15 mouse cellular contexts compared by ENCODE assay signal in genomic region chr5:115014570-115014969, GRCm38 (mm10). TPM values are rescaled to one million over a fixed set of nuclear protein-coding genes. Genes with fewer than 3 reads are reported as not detected.
DNase-seq lines count a peak whose midpoint lies in the region; ATAC-seq and TF ChIP-seq lines count a peak whose summit lies in the region.
"Had no signal": no experiment of that assay in that cellular context is flagged by ENCODE, and none has a peak within 500 bp of the region (broad histone marks: within the 10 kb centered on the region; RNA-seq: fewer than 3 reads in every experiment).

No protein-coding gene starts in this region.

- peaks cover 38% of the 10 kb centered on the region for H3K4me1 ChIP-seq in forebrain, embryonic 12.5 days
- H3K4me1 ChIP-seq in forebrain, postnatal 0 days (ENCODE audit: insufficient read depth): peaks cover 11% of the 10 kb centered on the region; the same call in 1 of the 2 replicates
- peaks cover 23% of the 10 kb centered on the region for H3K4me1 ChIP-seq in midbrain, embryonic 11.5 days (ENCODE audit: control insufficient read depth, insufficient read depth, low read length)
- H3K4me1 ChIP-seq in midbrain, embryonic 10.5 days: peaks cover 40% of the 10 kb centered on the region
- H3K4me1 ChIP-seq in heart, embryonic 16.5 days (ENCODE audit: control insufficient read depth, insufficient read depth, low read length): peaks cover 57% of the 10 kb centered on the region

- DNase-seq in forebrain, postnatal 0 days: no peak
- peak; percentile 54 for DNase-seq in midbrain, embryonic 11.5 days (ENCODE audit: low spot score, missing footprints)
- DNase-seq in midbrain, embryonic 10.5 days (ENCODE audit: low spot score): no peak
- peak; percentile 31 for DNase-seq in lung, postnatal 36 days
- DNase-seq in cerebellum, adult 8-10 months: no peak
- DNase-seq: cerebellum, postnatal 14 days; layer of hippocampus, postnatal 36 days had no signal

- no peak for TF ChIP-seq CTCF in forebrain, postnatal 0 days (IDR thresholded peaks at IDR 0.05; ENCODE audit: low read depth)

- ATAC-seq in forebrain, embryonic 12.5 days (ENCODE audit: low FRiP score): no peak
- no peak for ATAC-seq in forebrain, postnatal 0 days
- no peak for ATAC-seq in midbrain, embryonic 11.5 days (ENCODE audit: low FRiP score)
- ATAC-seq in heart, embryonic 16.5 days (replicated peaks; ENCODE audit: extremely low read depth, insufficient read depth, low FRiP score): no peak
- no peak for ATAC-seq in activated CD4-positive, CD25-positive, alpha-beta regulatory T cell, adult 4 months
- ATAC-seq: Patski had no signal

- no peaks in the 10 kb centered on the region for H3K9me3 ChIP-seq in forebrain, embryonic 12.5 days
- H3K9me3 ChIP-seq in forebrain, postnatal 0 days (ENCODE audit: low read length): no peaks in the 10 kb centered on the region
- no peaks in the 10 kb centered on the region for H3K9me3 ChIP-seq in midbrain, embryonic 11.5 days (ENCODE audit: control insufficient read depth, low read length)
- no peaks in the 10 kb centered on the region for H3K9me3 ChIP-seq in midbrain, embryonic 10.5 days (replicated peaks)
- no peaks in the 10 kb centered on the region for H3K9me3 ChIP-seq in heart, embryonic 16.5 days (replicated peaks; ENCODE audit: control insufficient read depth, low read length)
- H3K9me3 ChIP-seq: embryonic facial prominence, embryonic 15.5 days; hindbrain, embryonic 10.5 days had no signal

- no peak overlapping the region for H3K4me3 ChIP-seq in forebrain, embryonic 12.5 days (replicated peaks)
- no peak overlapping the region for H3K4me3 ChIP-seq in forebrain, postnatal 0 days (ENCODE audit: low read depth, low read length)
- H3K4me3 ChIP-seq in midbrain, embryonic 11.5 days (ENCODE audit: low read depth, low read length): no peak overlapping the region
- no peak overlapping the region for H3K4me3 ChIP-seq in midbrain, embryonic 10.5 days
- no peak overlapping the region for H3K4me3 ChIP-seq in heart, embryonic 16.5 days (ENCODE audit: low read length)
- H3K4me3 ChIP-seq: embryonic facial prominence, embryonic 15.5 days; hindbrain, embryonic 10.5 days had no signal

- 64% methylated on average over 1 of the region's 1 CpGs for WGBS in forebrain, embryonic 12.5 days
- WGBS in forebrain, postnatal 0 days: 47% methylated on average over 1 of the region's 1 CpGs
- 68% methylated on average over 1 of the region's 1 CpGs for whole genome bisulfite sequencing in midbrain, embryonic 11.5 days
- WGBS in midbrain, embryonic 10.5 days: 75% methylated on average over 1 of the region's 1 CpGs
- WGBS in heart, embryonic 16.5 days: 23% methylated on average over 1 of the region's 1 CpGs

- no peak overlapping the region for H3K4me2 ChIP-seq in forebrain, embryonic 12.5 days
- H3K4me2 ChIP-seq in forebrain, postnatal 0 days (ENCODE audit: low read depth): no peak overlapping the region
- no peak overlapping the region for H3K4me2 ChIP-seq in midbrain, embryonic 11.5 days
- H3K4me2 ChIP-seq in heart, embryonic 16.5 days (ENCODE audit: low read depth, low read length): peak overlapping the region; percentile 28; the same call in 1 of the 2 replicates
- H3K4me2 ChIP-seq: embryonic facial prominence, embryonic 15.5 days had no signal

- no peaks in the 10 kb centered on the region for H3K27me3 ChIP-seq in forebrain, embryonic 12.5 days
- H3K27me3 ChIP-seq in forebrain, postnatal 0 days (ENCODE audit: insufficient read depth, low read length): no peaks in the 10 kb centered on the region
- no peaks in the 10 kb centered on the region for H3K27me3 ChIP-seq in midbrain, embryonic 11.5 days (ENCODE audit: control insufficient read depth, insufficient read depth, low read length)
- peaks cover 5% of the 10 kb centered on the region; the same call in 1 of the 2 replicates for H3K27me3 ChIP-seq in midbrain, embryonic 10.5 days (ENCODE audit: low read depth, poor library complexity, severe bottlenecking)
- H3K27me3 ChIP-seq in heart, embryonic 16.5 days (ENCODE audit: control insufficient read depth, insufficient read depth, low read length): no peaks in the 10 kb centered on the region
- H3K27me3 ChIP-seq: embryonic facial prominence, embryonic 15.5 days; Patski had no signal

- H3K27ac ChIP-seq in forebrain, embryonic 12.5 days: no peak overlapping the region
- no peak overlapping the region for H3K27ac ChIP-seq in forebrain, postnatal 0 days (ENCODE audit: low read depth, low read length)
- no peak overlapping the region for H3K27ac ChIP-seq in midbrain, embryonic 11.5 days (ENCODE audit: low read depth, low read length)
- no peak overlapping the region for H3K27ac ChIP-seq in midbrain, embryonic 10.5 days (replicated peaks)
- H3K27ac ChIP-seq in heart, embryonic 16.5 days (ENCODE audit: low read length): peak overlapping the region; percentile 72
- H3K27ac ChIP-seq: embryonic facial prominence, embryonic 15.5 days; hindbrain, embryonic 10.5 days; kidney, postnatal 0 days had no signal

- no peaks in the 10 kb centered on the region for H3K36me3 ChIP-seq in forebrain, embryonic 12.5 days (replicated peaks)
- H3K36me3 ChIP-seq in forebrain, postnatal 0 days (ENCODE audit: insufficient read depth): no peaks in the 10 kb centered on the region
- no peaks in the 10 kb centered on the region for H3K36me3 ChIP-seq in midbrain, embryonic 11.5 days (ENCODE audit: control insufficient read depth, insufficient read depth, low read length)
- 0 out of 2 replicates have a peak, but pooled peaks cover 4% of the 10 kb centered on the region for H3K36me3 ChIP-seq in midbrain, embryonic 10.5 days
- no peaks in the 10 kb centered on the region for H3K36me3 ChIP-seq in heart, embryonic 16.5 days (ENCODE audit: control insufficient read depth, insufficient read depth)
- H3K36me3 ChIP-seq: embryonic facial prominence, embryonic 15.5 days; hindbrain, embryonic 10.5 days had no signal

- 0 out of 2 replicates have a peak overlapping the region, but pooled peaks have one; percentile 12 for H3K9ac ChIP-seq in forebrain, embryonic 12.5 days
- no peak overlapping the region for H3K9ac ChIP-seq in forebrain, postnatal 0 days
- H3K9ac ChIP-seq in midbrain, embryonic 11.5 days (ENCODE audit: low read length): no peak overlapping the region
- no peak overlapping the region for H3K9ac ChIP-seq in heart, embryonic 16.5 days (ENCODE audit: low read length)
- H3K9ac ChIP-seq: embryonic facial prominence, embryonic 15.5 days had no signal

RNA-seq across cellular contexts. Expression of gene Sppl3, which starts 3.6 kb away (rescaled TPM):
- polyA plus RNA-seq in forebrain, embryonic 12.5 days (2016; fragmentation: Nextera tagmentation; extraction: Ambion mirVana): 13.8 and 19.1 TPM in 2 replicates
- 79.1 and 114 TPM in 2 replicates for total RNA-seq in forebrain, postnatal 0 days (2014; rRNA removed)
- 36.0 and 43.5 TPM in 2 replicates for polyA plus RNA-seq in forebrain, postnatal 0 days (2015; fragmentation: Nextera tagmentation; extraction: Ambion mirVana)
- 21.7 and 23.6 TPM in 2 replicates for polyA plus RNA-seq in midbrain, embryonic 11.5 days (2014; fragmentation: Nextera tagmentation; extraction: Ambion mirVana)
- polyA plus RNA-seq in midbrain, embryonic 10.5 days (2016; fragmentation: Nextera tagmentation; extraction: Ambion mirVana): 11.5 and 12.0 TPM in 2 replicates
- polyA plus RNA-seq in heart, embryonic 16.5 days (2015; fragmentation: Nextera tagmentation; extraction: Ambion mirVana): 6.8 and 7.3 TPM in 2 replicates
- polyA plus RNA-seq in activated CD4-positive, CD25-positive, alpha-beta regulatory T cell, adult 4 months (2017; shearing (Covaris generic)): 10 to 100 TPM; 12.2 to 13.3 TPM

RNA-seq across cellular contexts. Expression of gene Hnf1a, which starts 43.7 kb away (rescaled TPM):
- not detected in 2 replicates for polyA plus RNA-seq in forebrain, embryonic 12.5 days (2016; fragmentation: Nextera tagmentation; extraction: Ambion mirVana)
- total RNA-seq in forebrain, postnatal 0 days (2014; rRNA removed): not detected in 2 replicates
- not detected in 2 replicates for polyA plus RNA-seq in forebrain, postnatal 0 days (2015; fragmentation: Nextera tagmentation; extraction: Ambion mirVana)
- polyA plus RNA-seq in midbrain, embryonic 11.5 days (2014; fragmentation: Nextera tagmentation; extraction: Ambion mirVana): not detected in 2 replicates
- polyA plus RNA-seq in midbrain, embryonic 10.5 days (2016; fragmentation: Nextera tagmentation; extraction: Ambion mirVana): 0.06 TPM in 1 of 2 replicates, not detected in the other
- 0.22 and 0.46 TPM in 2 replicates for polyA plus RNA-seq in heart, embryonic 16.5 days (2015; fragmentation: Nextera tagmentation; extraction: Ambion mirVana)
- polyA plus RNA-seq in activated CD4-positive, CD25-positive, alpha-beta regulatory T cell, adult 4 months (2017; shearing (Covaris generic)): under 1 TPM in 1 of 2 experiments, not detected in 1; 0.13 TPM
- total RNA-seq: layer of hippocampus, postnatal 36 days; midbrain, postnatal 0 days had no signal
- polyA plus RNA-seq: hindbrain, embryonic 10.5 days had no signal

Comparison
In these comparisons a context has a peak if more than half of its experiments do, and no peak if none do; other contexts are left out.
1. DNase-seq: peak in midbrain, embryonic 11.5 days (single experiment) and lung, postnatal 36 days (single experiment); none in forebrain, postnatal 0 days (single experiment), midbrain, embryonic 10.5 days (single experiment) and cerebellum, adult 8-10 months (single experiment).